Mouse (Mus musculus) megakaryocyte progenitor cell, adult 5-6 weeks (primary cell): ENCODE data around the gene Gm3417. TPM values are rescaled to one million over a fixed set of nuclear protein-coding genes. Genes with fewer than 3 reads are reported as not detected.
"Not testable (repeated sequence)": the region's sequence is repeated elsewhere in the genome, so short reads cannot be mapped to it uniquely, and the experiment has no call there.

ENCODE experiments used
- ATAC-seq: replicated peaks from 2 replicates; pipeline ENCODE4 v1.8.0; 2016; ENCODE audit warnings: mild to moderate bottlenecking, moderate TSS enrichment, inconsistent platforms; ENCODE audit not compliant: poor library complexity
- total RNA-seq, 2 experiments: library from RNA; stranded (forward) in 1 of 2; stranded (reverse) in 1 of 2; fragments of 157-497, 149-512 nt in 1 of 2; fragments of 200-1000 nt in 1 of 2; gene quantifications; 2 replicates each; pipeline versions ENCODE4 v1.2.3 to v1.2.4; 2015 to 2017

Gm3417 gene
- total RNA-seq (2015) (0.24 and 0.52 TPM in 2 replicates), total RNA-seq (2017) (1.1 TPM in 1 of 2 replicates, not detected in the other)

DNA sequence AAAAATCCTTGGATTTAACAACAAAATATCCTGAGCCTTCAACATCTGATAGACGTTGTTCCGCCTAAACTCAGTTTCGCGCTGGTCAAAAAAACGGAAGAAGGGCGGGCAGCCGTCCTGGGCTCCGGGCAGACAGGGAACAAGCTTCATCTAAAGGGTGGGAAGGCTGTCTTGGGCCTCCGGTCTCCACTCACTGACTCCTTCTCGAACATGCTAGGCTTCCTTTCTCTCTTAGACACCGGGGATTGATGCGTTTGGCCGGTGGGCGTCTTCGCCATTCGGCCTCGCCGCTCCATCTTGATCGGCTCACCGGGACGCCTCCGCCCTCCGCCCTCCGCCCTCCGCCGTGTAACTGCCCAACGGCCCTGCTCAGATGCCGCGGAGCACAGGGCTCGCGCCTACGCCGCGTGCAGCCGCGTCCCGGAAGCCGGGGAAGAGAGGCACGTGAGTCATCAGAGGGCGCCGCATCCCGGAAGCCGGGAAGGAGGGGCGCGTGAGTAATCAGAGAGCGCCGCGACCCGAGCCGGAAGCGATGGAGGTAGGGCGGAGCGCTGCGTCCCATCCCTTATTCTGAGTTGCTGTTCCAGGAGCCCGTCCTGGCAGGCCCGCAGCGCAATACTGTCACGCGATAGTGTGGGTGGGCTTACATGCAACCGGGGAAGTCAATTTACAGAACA lies at the start of gene Gm3417, which contains the start of gene 9030025P20Rik:
TSS of gene Gm3417 (minus strand) at position 429 of the 677 bp plus-strand sequence.
TSS of gene 9030025P20Rik (plus strand) at position 107 of the 677 bp plus-strand sequence.
- peak; percentile 91 for ATAC-seq

DNA sequence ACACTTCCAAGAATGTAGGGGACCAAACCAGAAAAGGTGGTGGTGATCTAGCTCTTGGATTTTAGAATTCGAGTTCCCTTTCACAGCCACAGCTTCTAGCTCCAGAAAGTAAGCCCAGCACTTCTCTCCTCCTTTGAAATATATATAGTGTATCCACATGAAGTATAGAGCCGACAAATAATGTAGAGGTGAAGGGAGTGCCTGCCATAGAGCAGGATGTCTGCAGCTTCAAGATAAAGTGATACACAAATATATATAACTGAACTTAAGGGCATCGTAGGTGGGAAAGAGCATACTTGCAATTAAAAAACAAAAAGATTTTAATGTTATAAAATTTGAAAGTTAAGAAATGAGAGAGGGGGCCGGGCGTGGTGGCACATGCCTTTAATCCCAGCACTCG lies 46.9 kb upstream of the Gm3417 start:
- ATAC-seq = peak; percentile 16; the same call in 1 of the 2 replicates

DNA sequence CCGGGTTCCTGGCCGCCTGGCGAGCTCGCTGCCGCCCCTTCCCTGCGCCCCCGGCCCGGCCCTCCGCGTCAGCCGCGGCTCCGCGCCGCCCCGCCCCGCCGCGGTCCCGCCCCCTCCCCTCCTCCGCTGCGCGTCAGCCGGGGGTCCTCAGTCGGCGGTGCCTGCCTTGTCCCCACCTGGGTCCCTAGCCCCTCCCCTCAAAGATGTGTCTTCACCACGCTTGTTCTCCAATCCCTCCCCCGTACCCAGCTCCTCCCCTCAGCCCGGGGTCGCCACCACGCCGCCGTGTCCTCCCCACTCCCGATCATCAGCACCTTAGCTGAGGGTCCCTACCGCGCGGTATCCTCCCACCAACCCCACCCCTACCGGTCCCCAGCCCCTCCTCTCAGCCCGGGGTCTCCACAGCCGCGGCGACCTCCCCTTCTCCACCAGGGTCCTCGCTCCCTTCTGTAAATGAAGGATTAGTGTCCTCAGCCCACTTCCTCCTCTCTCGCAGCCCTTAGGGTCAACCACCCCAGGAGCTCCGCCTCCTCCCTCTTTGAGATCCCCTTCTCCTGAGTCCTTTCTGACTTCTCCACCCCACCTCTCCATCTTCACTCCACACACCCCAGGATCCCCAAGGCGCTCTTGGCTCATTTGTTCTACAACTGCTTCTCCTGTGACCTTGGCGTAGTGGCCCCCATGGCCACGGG lies 46.1 kb upstream of the Gm3417 start:
- peak; percentile 55 for ATAC-seq

DNA sequence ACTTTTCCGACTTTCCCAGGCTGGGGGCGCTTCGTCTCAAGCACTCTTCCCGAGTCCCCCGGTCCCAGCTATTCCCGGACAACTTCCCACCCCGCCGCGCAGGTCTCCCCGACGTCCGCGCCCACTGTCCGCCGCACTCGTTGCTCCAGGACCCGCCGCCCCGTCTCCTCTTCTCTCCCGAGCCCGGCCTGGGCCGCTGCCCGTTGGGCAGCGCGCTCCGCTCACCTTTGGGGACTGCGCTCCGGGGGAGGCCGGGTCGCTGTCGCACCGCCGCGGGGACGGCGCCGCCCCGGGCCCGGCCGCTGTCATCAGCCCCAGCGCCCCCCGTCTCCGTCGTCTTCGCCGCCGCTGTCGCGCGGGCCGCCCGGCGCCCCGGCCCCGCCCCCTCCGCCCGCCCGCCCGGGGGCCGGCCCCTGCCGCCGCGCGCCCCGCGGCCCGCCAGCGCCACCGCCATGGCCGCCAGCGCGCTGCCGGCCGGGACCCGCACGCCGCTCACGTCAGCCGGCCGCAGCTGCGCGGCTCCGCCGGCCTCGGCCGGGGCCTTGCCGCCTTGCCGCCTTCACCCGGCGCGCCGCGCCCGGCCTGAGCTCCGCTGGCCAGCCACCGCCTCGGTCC lies 45.4 kb upstream of the Gm3417 start:
- ATAC-seq = not testable (repeated sequence)

DNA sequence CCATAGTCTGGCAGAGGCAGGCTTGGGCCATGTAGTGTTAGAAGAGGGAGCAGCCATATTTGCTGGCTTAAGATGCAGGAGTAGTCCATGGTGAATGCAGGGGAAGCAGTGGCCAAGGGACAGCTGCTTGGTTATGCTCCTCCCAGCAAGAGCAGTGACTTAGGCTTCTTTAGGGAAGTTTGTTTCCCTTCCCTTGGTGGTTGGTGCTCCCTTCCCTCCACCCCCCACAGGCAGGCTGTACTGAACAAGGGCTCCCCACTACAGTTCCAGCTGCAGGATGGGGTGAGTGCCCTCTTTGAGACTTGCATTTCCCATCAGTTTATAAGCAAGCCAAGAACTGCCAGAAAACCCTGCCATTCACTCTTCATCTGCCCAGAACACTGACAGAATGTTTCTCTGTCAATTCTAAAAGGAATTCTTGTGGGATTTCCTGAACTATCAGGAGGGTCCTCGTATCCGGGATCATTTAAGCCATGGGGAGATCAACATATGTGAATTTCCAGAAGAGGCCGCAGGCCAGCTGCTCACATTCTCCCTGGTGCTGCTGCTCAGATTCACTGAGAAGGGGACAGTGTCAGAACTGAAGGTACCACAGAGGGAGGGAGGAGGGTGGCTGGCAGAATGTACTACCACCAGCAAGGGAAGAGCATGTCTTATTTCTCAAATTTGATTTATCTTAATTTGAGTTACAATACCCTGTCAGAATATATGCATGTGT lies 43.1 kb upstream of the Gm3417 start:
- peak; percentile 52 for ATAC-seq

DNA sequence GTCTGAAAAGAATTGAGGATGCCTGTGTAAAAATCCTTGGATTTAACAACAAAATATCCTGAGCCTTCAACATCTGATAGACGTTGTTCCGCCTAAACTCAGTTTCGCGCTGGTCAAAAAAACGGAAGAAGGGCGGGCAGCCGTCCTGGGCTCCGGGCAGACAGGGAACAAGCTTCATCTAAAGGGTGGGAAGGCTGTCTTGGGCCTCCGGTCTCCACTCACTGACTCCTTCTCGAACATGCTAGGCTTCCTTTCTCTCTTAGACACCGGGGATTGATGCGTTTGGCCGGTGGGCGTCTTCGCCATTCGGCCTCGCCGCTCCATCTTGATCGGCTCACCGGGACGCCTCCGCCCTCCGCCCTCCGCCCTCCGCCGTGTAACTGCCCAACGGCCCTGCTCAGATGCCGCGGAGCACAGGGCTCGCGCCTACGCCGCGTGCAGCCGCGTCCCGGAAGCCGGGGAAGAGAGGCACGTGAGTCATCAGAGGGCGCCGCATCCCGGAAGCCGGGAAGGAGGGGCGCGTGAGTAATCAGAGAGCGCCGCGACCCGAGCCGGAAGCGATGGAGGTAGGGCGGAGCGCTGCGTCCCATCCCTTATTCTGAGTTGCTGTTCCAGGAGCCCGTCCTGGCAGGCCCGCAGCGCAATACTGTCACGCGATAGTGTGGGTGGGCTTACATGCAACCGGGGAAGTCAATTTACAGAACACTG lies 31.3 kb upstream of the Gm3417 start, which contains the start of gene Gm3435:
TSS of gene Gm3435 (plus strand) at position 471 of the 708 bp plus-strand sequence.
- peak; percentile 93 for ATAC-seq

DNA sequence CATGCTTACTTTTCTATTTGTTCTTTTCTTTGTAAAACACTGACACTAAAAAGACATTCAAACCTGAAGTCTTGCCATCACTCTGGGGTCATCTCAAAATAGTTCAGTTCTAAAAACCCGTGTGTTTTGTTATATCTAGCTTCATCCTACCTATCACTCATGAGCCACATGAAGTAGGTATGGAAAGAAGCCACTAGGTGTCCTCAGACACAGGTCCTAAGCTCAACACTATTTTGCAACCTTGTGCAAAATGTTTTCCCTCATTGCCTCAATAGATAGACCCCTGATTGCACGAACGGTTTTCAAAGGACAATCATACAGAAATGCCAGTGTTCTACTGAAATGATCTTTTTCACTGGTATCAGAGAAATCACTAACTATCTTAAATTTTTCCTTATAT lies 30.5 kb upstream of the Gm3417 start:
- peak; percentile 73 for ATAC-seq

DNA sequence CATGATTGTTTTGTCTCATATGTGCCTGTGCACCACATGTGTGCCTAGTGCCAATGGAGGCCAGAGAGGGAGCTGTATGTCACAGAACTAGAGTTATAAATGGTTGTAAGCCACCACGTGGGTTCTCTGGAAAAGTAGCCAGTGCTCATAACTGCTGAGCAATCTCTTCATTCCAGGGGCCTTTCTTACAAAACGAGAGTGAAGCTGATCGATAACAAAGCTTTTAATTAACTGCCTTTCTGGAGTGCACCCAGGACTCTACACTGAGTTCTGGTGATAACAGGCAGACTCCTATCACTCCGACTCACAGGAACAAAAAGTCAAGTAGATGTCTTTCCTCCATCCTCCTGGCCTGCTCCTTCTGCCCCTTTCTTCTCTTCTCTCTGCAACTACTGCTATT lies 21.5 kb upstream of the Gm3417 start:
- ATAC-seq = peak; percentile 79

DNA sequence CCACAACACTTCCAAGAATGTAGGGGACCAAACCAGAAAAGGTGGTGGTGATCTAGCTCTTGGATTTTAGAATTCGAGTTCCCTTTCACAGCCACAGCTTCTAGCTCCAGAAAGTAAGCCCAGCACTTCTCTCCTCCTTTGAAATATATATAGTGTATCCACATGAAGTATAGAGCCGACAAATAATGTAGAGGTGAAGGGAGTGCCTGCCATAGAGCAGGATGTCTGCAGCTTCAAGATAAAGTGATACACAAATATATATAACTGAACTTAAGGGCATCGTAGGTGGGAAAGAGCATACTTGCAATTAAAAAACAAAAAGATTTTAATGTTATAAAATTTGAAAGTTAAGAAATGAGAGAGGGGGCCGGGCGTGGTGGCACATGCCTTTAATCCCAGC lies 15.6 kb upstream of the Gm3417 start:
- peak; percentile 21; the same call in 1 of the 2 replicates for ATAC-seq

DNA sequence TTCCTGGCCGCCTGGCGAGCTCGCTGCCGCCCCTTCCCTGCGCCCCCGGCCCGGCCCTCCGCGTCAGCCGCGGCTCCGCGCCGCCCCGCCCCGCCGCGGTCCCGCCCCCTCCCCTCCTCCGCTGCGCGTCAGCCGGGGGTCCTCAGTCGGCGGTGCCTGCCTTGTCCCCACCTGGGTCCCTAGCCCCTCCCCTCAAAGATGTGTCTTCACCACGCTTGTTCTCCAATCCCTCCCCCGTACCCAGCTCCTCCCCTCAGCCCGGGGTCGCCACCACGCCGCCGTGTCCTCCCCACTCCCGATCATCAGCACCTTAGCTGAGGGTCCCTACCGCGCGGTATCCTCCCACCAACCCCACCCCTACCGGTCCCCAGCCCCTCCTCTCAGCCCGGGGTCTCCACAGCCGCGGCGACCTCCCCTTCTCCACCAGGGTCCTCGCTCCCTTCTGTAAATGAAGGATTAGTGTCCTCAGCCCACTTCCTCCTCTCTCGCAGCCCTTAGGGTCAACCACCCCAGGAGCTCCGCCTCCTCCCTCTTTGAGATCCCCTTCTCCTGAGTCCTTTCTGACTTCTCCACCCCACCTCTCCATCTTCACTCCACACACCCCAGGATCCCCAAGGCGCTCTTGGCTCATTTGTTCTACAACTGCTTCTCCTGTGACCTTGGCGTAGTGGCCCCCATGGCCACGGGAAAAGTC lies 14.7 kb upstream of the Gm3417 start:
- peak; percentile 60 for ATAC-seq

DNA sequence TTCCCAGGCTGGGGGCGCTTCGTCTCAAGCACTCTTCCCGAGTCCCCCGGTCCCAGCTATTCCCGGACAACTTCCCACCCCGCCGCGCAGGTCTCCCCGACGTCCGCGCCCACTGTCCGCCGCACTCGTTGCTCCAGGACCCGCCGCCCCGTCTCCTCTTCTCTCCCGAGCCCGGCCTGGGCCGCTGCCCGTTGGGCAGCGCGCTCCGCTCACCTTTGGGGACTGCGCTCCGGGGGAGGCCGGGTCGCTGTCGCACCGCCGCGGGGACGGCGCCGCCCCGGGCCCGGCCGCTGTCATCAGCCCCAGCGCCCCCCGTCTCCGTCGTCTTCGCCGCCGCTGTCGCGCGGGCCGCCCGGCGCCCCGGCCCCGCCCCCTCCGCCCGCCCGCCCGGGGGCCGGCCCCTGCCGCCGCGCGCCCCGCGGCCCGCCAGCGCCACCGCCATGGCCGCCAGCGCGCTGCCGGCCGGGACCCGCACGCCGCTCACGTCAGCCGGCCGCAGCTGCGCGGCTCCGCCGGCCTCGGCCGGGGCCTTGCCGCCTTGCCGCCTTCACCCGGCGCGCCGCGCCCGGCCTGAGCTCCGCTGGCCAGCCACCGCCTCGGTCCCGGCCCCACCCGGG lies 14.0 kb upstream of the Gm3417 start:
- peak; percentile 5; the same call in 1 of the 2 replicates for ATAC-seq

DNA sequence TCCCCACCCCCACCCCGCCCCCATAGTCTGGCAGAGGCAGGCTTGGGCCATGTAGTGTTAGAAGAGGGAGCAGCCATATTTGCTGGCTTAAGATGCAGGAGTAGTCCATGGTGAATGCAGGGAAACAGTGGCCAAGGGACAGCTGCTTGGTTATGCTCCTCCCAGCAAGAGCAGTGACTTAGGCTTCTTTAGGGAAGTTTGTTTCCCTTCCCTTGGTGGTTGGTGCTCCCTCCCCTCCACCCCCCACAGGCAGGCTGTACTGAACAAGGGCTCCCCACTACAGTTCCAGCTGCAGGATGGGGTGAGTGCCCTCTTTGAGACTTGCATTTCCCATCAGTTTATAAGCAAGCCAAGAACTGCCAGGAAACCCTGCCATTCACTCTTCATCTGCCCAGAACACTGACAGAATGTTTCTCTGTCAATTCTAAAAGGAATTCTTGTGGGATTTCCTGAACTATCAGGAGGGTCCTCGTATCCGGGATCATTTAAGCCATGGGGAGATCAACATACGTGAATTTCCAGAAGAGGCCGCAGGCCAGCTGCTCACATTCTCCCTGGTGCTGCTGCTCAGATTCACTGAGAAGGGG lies 11.6 kb upstream of the Gm3417 start:
- ATAC-seq = peak; percentile 40

DNA sequence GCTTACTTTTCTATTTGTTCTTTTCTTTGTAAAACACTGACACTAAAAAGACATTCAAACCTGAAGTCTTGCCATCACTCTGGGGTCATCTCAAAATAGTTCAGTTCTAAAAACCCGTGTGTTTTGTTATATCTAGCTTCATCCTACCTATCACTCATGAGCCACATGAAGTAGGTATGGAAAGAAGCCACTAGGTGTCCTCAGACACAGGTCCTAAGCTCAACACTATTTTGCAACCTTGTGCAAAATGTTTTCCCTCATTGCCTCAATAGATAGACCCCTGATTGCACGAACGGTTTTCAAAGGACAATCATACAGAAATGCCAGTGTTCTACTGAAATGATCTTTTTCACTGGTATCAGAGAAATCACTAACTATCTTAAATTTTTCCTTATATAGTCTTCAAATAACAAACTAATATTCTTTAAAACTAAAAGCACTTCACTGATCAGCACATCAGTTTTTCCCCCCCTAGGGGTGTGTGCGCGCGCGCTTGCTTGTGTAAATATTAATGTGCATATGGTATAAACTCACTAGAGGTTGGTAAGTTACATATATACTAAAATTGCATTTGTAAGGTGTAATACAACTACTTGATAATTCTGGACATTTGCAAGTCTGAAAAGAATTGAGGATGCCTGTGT lies 750 bp downstream of the Gm3417 start:
- peak; percentile 75 for ATAC-seq

DNA sequence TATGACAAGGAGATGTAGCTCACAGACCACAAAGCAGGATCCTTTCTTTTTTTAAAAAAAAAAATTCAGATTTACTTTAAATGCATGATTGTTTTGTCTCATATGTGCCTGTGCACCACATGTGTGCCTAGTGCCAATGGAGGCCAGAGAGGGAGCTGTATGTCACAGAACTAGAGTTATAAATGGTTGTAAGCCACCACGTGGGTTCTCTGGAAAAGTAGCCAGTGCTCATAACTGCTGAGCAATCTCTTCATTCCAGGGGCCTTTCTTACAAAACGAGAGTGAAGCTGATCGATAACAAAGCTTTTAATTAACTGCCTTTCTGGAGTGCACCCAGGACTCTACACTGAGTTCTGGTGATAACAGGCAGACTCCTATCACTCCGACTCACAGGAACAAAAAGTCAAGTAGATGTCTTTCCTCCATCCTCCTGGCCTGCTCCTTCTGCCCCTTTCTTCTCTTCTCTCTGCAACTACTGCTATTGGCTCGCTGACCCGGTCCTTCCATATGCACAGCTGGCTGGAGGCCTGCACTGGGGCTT lies 10.1 kb downstream of the Gm3417 start:
- ATAC-seq = peak; percentile 80

DNA sequence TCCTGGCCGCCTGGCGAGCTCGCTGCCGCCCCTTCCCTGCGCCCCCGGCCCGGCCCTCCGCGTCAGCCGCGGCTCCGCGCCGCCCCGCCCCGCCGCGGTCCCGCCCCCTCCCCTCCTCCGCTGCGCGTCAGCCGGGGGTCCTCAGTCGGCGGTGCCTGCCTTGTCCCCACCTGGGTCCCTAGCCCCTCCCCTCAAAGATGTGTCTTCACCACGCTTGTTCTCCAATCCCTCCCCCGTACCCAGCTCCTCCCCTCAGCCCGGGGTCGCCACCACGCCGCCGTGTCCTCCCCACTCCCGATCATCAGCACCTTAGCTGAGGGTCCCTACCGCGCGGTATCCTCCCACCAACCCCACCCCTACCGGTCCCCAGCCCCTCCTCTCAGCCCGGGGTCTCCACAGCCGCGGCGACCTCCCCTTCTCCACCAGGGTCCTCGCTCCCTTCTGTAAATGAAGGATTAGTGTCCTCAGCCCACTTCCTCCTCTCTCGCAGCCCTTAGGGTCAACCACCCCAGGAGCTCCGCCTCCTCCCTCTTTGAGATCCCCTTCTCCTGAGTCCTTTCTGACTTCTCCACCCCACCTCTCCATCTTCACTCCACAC lies 16.9 kb downstream of the Gm3417 start:
- peak; percentile 59 for ATAC-seq

DNA sequence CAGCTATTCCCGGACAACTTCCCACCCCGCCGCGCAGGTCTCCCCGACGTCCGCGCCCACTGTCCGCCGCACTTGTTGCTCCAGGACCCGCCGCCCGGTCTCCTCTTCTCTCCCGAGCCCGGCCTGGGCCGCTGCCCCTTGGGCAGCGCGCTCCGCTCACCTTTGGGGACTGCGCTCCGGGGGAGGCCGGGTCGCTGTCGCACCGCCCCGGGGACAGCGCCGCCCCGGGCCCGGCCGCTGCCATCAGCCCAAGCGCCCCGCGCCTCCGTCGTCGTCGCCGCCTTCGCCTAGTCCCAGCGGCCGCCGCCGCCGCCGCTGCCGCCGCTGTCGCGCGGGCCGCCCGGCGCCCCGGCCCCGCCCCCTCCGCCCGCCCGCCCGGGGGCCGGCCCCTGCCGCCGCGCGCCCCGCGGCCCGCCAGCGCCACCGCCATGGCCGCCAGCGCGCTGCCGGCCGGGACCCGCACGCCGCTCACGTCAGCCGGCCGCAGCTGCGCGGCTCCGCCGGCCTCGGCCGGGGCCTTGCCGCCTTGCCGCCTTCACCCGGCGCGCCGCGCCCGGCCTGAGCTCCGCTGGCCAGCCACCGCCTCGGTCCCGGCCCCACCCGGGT lies 17.5 kb downstream of the Gm3417 start, which contains the start of gene Phf10:
TSS of gene Phf10 (minus strand) at position 323 of the 606 bp plus-strand sequence.
- peak; percentile 5 for ATAC-seq

DNA sequence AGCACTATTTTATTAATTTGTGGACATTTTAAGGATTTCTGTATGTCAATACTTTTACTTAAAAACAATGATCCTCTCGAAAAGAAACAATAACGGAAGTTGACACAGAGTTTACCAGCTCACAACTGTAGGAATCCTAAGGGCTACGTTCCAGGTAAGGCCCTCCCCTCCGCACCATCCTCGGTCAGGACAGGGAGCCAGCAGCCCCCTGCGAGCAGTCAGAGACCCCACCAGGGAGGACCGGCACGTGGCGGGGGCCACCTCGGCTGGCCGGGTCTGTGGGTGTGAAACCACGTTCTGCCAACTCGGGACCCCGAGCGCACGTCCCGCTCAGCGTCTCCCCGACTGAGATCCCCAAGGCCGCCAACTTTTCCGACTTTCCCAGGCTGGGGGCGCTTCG lies 18.1 kb downstream of the Gm3417 start:
- 0 out of 2 replicates have a peak, but pooled peaks have one; percentile 5 for ATAC-seq
